Mouse (Mus musculus) adrenal gland, adult 8-10 months (tissue): ENCODE measurements around the gene Nt5dc3. TPM values are rescaled to one million over a fixed set of nuclear protein-coding genes. Genes with fewer than 3 reads are reported as not detected.

Experiments used
- DNase-seq: peaks from one replicate; pipeline ENCODE4 v3.0.0; 2022
- total RNA-seq, 4 experiments: library from RNA; stranded (reverse); gene quantifications; 2 replicates each; pipeline ENCODE4 v1.2.4; 2022

Nt5dc3 gene
- 10 to 100 TPM; 44.4 to 80.1 (median 57.1) TPM for total RNA-seq

DNA sequence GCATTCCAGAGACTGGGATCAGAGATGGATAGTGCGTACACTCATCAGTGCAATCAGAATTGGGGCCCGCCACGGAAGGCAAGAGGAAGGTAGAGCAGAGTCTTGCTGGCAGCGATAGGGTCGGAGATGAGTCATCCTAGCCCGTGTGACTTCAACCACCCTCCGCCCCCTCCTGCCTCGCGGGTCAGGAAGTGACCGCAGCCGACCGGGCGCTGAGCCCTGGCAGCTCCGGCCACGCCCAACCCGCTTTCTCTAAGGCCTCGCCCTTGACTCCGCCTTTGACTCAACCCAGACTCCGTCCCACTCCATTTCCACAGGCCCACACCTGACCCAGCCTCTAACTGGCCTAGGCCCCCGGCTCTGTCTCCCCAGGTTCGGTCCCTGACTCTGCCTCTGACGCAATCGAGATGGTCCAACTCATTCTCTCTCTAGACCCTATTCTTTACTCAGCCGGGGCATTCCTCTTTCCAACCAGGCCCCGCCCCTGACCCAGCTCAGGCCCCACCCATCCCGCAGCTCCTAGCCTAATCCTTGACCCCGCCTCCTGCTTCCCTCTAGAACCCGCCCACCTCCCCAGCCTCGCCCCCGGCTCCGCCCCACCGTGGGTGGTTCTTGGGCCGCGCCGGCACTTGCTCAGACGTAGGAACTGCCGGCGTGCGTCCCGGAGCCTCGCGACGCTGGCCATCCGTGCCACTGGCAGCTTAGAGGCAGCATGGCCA is at the start of gene Nt5dc3:
TSS of gene Nt5dc3 (plus strand) at position 608 of the 719 bp plus-strand sequence.
- DNase-seq = peak; percentile 98

DNA sequence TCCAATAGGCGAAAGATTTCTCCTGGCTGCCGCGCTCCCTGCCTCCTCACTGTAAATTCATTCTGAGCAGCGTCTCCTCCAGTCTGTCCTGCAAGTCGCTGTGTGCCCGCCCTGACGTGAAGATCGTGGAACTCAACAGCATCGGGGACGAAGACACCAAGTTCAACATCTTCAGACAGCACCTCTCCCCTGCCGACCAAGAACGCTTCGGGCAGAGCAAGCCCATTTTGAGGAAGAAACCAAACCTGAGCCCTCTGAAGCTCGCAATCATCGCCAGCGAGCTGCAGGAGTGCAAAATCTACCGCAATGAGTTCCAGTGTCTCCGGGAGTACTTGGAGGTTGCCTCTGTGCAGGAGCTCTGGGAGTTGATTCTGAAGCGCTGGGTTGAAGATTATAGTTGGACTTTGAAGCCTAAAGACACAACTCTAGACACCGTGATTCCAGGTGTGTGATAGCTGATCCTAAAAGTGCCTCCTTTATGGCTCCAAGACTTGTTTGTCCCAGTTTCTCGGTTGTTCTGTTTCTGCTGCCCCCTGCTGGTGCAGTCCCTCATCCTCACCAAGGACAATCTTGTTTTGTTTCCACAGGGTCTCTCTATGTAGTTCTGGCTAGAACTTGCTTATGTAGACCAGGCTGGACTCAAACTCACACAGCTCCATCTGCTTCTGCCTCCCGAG is 47.8 kb upstream of the Nt5dc3 start:
- DNase-seq = peak; percentile 65

DNA sequence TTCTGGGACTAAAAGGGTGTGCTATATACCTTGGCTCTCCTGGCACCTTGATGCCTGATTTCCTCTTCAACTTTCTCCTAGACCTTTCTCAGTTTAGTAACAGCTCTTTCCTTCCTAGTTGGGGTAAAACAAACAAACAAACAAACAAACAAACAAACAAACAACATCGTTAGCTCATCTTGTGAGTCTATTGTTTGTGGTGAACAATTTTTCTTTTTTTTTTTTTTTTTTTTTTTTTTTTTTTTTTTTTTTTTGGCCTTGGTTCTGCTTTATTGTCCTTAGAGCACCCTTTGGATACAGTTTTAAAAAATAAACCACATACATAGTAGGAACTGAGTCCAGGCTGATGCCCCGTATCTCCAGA is 47.3 kb upstream of the Nt5dc3 start:
- no peak for DNase-seq

DNA sequence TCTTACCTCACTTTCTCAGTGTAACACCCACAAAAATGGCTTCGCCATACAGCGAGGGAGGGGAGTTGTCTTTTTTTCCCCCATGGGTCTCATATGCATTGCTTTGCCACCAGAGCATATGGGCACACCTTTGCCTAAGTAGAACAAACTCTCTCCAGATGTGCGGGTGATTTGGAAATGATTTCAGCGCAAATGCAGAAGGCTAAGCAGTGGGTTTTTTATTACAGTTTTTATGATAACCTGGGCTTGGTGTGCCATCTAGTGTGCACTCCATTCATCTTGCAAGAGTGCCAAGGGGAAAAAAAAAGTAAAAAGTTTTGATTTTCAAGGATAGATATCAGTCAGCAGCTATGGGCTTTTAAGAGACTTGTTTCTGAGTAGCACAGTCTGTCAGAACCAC is 43.8 kb upstream of the Nt5dc3 start:
- DNase-seq = no peak

DNA sequence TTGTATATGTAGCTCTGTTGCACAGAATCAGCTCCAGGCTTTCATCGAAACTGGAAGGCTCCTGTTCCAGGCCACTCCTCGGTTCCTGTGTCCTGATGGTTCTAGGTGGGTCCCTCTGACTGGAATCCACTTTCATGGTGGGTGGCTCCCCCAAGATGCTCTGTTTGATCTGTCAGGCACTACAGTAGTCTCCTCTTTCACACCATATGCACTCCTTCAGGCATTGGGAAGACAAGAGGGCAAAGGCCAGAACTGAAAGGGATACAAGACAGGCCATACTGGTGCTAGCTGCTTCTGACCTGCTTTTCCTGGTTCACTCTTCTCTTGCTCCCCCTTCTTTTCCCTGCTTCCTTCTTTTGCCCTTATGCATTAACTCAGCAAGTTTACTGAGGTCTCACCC is 35.9 kb upstream of the Nt5dc3 start:
- DNase-seq = no peak

DNA sequence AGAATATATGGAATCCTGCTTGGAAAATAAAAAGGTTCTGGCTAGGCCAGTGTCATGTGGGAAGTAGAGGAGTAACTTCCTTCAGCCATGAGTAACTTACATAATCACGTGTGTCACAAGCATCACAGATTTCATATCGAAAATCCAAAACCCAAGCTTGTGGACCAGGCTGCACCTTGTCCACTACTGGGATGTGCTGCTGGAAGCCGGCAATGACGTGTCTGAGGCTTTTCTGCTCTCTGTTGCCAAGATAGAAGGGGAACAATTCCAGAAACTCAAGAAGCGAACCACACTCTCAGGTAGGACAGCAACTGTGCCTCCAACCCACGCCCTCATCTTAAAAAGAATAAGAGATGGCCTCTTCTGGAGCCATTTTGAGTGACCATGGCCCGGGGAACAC is 34.5 kb upstream of the Nt5dc3 start:
- DNase-seq = no peak

DNA sequence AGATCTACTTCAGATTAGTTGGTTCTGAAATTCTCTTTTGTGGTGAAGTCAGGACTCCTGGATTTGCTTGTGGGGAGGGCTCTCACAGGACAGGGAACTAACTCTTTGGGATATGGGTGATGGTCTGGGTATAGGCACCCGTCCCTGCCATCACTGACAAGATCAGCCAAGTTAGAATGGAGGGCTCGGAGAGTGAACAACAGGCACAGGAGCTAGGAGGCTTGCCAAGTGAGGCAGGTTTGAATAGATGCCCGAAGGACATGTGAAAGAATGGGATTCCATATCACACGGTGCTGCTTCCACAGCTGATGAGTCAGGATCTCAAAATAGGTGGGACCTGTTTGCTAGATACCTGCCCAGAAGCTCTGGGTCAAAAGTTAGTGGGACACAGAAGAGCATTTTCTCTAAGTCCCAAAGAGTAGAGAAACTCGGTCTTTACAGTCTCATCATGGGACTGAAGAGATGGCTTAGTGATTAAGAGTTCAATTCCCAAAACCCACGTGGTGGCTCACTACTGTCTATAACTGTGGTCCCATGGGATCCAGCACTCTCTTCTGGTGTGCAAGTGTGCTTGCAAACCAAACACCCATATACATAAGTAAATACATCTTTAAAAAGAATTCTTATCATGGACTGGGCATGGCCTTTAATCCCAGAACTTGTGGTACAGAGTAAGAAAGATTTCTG is 22.8 kb upstream of the Nt5dc3 start:
- no peak for DNase-seq

DNA sequence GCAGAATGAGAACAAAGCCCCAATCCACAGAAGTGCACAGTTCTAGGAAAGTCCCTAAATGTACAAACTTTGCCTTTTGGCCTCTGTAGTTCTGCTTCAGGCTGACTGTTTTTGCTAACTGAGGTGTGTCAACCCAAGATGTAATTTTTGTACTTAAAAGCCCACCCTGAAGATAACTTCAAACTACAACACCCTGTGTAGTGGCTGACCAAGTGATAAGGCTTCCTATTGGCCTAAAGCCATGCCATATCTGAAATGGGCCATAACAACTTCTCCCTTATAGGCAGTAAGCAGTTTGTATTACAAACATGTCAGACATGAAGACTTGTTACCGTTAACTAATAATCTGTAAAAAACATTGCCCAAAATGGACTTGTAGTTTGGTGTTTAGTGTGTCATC is 21.1 kb upstream of the Nt5dc3 start:
- DNase-seq = no peak

DNA sequence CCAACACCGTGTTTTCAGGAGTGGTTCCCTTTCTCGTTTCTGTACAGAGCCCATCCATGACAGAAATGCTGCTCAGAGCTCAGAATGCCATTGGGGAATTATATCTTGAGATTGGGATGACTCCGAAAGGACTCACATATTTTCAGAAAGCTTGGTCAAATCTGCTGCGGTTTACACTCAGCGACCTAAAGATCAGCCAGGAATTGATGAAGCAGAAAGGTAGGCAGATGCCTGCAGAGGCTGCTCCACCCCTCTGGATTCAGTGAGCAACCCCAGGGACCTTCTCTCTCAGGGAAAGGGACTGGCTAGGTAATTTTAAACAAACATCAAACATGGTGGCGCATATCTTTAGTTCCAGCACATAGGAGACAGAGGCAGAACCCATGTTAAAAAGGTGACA is 20.6 kb upstream of the Nt5dc3 start:
- no peak for DNase-seq

DNA sequence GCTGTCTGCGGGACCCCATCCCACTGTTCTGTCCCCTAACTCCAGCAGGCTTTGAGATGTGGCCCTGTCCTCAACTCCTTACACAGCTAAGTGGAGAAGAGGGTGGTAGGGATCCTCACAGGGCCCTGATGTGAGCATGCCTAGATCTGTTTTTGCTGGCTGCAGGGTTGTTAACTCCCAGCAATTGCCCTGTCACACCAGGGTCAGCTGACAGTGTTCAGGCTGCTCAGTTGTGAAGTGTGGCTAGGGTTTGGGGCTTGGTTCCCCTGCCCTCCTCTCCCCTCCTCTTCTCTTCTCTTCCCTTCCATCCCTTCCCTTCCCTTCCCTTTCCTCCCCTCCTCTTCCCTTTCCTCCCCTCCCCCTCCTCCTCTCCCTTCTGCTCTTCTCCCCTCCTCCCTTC is 17.6 kb upstream of the Nt5dc3 start:
- no peak for DNase-seq

DNA sequence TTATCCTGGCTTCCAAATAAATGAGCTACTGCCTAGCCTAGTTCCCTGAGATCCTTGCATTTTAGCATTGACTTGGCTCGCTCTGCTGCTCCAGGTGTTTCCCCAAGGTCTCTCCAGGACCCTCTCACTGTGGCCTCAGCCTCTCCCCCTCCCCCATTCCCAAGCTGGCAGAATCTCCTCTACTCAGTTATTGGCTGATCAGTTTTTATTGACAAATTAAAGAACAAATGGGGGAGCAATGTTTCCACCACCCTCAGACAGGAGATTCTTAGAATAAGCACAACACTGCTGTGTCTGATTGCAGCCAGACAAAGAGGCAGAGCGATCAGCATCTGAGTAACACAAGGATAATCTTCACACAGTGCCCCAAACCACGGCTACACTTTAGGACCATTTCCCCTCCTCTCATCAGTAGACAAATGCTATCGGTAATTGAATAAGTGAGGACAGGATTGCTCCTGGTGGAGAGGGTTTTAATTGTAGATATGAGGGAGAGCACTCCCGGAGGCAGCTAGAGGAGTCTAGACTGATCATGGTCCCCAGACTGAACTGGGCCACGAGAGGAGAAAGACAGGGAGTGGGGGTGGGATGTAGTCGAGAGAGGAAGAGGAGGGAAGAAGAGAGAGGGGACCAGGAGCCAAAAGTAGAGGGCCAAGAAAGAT is 17.0 kb upstream of the Nt5dc3 start:
- DNase-seq = no peak

DNA sequence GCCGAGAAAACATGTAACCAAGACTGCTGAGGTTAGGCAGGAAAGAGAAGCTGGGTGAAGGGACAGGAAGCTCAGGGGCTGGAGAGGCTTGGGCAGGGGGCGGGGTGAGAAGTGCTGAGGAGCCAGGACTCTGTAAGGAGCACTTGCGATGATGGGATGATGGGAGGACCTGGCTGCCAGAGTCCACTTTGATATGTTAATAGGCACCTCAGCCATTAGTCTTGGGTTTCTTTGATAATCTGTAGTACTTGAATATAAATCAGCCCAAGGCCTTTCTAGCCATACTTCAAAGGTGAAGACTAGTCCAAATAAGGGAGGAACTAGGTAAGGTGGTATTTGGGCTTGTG is 16.4 kb upstream of the Nt5dc3 start:
- DNase-seq = no peak

DNA sequence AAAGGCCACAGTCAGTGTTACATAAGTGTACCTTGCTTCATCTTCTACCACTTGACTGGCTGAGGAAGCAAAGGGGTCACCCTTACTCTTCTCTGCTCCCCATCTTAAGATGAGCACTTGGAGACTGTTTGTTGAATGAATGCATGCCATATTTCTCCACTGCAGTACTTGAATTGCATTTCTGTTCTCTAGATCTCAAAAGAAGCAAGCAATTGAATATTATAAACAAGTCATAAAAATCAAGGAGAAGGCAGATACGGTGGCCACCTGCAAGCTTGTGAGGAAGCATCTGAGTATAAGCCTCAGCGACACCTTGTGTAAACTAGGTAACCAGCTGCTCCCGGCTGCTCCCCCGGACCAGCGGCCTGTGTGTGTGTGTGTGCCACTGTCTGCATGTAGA is 15.1 kb upstream of the Nt5dc3 start, which contains the start of gene Gm49358:
TSS of gene Gm49358 (plus strand) at position 301 of the 400 bp plus-strand sequence.
- no peak for DNase-seq

DNA sequence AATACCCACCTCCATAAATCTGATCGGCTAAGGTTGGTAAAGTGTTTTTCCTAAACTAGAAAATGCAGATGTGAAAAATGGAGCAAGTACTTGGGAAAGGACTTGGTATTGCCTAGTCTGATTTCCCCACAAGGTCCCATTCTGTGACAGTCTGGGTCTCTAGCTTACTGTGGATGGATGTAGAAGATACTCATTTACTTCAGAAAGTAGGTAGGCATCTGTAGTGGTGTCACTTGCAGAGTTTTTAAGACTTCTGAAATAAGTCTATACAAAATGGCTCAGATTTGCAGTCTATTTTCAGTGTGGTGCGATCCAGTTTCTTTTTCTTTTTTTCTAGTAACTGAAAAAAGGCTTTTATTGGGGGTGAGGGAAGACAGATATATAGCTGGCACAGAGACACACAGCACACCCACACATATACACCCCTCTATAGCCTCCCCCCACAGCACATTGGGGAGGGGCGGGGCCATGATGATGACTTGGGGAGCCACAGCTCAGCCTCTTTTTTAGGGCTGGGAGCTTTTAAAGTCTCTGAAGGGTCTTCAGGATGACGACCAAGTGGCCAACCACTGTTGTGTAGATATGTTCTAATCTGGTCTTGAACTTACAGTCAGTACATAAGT is 13.3 kb upstream of the Nt5dc3 start:
- DNase-seq = no peak

DNA sequence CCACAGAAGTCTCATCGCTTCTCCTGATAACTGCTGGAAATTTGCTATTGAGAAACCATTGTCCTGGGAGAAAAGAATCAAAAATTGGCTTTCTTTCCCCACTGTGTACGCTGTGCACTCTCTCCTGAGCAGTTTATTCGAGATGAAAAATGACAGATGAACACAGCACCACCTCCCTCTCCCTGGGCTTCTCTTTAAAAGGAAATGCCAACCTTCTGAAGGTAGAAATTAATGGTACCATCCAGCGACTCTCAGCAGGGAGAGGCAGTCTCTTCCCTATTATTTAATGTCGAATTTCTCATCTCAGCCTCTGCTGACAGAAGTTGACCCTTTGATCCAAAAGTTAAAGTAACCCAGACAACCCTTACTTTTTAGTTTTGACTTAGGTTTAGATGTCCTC is 9.6 kb upstream of the Nt5dc3 start:
- no peak for DNase-seq

DNA sequence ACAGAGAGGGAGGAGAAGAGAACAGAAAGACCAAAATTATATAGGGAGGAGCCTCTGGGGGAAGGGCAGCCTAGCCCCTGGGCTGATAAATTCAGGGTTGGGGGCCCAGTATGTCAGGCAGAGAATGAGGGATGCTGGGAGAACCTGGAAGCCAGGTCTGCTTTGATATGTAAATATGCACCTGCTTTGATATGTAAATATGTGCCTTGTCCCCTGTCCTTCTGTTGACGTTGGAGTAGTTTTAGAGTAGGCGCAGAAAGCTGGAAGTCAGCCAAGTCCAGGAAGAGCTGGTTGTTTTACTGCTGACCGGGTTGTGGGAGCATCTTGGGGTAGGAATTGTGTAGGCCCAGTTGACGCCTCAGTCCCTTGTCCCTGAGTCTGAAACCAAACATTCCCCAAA is 9.0 kb upstream of the Nt5dc3 start:
- no peak for DNase-seq

DNA sequence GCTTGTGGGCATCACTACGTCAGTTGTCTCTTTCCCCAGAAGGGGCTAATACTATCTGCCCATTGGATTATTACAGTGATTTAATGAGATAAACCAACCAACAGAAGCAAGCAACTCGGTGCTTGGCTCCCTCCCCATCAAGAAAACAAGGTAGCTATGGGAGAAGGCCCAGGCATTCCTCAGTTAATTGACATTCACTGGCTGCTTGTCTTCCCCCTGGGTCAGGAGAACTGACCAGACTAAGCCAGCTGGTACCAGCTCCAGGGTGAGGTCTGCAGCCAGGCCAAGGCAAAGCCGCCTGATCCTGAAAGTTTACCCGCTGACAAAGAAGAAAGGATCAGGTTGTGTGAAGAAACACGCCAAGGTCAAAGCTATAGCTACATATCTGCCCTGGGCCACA is 7.1 kb upstream of the Nt5dc3 start:
- no peak for DNase-seq

DNA sequence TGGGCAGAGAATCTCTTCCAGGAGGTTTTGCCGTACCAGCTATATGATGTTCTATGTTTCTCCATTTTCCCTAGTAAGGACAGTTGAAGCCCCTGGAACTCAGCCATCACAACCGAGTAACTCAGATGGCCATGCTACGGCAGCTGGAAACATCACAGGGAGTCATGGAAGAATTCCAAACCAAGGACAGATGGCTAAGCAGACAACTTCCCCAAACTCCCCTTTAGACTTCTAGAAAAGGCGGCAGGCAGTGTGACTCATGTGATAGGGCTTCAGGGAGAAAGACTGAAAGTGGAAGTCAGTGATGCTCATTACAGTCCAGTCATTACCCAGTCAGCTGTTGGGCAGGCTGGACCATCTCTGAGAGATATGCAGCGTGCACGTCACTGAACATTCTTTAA is 6.6 kb upstream of the Nt5dc3 start:
- DNase-seq = no peak

DNA sequence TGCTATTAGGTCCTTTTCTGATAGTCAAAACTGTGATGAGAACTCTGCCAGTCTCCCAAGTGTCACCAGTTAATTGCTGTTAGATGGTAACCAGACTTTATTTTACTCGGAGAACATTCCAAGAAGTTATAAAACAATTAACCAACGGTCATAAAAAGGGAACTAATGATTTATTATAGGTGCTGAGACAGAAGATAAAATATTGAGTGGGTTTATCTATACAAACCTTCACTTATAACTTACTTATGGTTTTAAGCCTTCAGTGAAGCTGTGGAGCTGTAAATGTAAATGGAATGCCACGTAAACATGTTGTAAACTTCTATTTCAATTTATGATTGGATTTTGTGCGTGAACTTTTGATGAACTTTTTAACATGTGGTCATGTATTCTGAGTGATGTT is 5.4 kb upstream of the Nt5dc3 start:
- no peak for DNase-seq

DNA sequence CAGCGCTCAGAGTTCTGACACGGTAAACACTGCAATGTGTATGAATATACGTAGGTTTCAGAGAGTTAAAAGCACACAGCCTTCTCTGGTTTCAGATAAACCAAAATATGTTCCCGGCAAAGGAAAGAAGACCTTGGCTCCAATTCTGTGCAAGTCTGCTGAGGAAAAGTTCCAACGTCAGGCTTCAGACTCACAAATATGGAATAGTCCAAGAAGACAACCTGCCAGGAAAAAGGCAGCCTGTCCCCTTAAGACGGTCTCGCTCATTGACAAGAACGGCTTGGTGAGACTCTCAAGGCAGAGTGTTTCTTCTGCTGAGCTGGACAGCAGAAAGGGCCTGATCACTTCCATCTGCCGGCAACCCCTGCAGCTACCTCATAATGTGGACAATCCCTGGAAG is 2.5 kb upstream of the Nt5dc3 start:
- DNase-seq = no peak

DNA sequence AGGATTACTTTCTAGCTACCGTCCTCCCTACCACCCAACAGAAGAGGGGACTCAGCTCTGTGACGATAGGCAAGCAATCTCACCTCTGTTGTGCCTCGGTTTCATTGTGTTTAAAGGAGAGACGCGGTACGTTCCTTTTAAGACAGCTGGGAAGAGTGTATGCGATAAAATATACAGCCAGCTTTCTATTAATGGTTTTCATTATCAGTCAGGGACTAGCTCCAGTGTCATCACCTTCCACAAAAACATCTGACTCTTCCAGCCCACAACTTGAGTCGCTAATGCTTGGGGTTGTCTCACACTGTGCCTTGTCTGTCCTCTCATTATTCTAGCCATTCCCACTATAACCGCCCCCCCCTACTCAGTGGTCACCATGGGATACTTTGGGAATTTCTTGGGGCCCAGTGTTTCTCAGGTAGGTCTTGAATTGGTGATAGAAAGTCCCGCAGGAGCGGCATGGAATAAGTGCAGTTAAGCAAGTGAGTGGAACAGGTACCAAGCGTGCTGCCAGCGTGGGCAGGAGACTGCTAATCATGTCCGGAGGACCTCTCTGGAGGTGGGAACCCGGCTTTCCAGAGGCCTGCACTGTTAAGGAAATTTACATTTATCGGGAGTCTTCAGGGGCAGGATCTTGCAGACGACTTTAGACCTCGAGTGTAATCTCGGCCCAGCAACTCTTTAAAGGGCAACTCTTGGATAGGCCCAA is 1.0 kb upstream of the Nt5dc3 start:
- DNase-seq = no peak

DNA sequence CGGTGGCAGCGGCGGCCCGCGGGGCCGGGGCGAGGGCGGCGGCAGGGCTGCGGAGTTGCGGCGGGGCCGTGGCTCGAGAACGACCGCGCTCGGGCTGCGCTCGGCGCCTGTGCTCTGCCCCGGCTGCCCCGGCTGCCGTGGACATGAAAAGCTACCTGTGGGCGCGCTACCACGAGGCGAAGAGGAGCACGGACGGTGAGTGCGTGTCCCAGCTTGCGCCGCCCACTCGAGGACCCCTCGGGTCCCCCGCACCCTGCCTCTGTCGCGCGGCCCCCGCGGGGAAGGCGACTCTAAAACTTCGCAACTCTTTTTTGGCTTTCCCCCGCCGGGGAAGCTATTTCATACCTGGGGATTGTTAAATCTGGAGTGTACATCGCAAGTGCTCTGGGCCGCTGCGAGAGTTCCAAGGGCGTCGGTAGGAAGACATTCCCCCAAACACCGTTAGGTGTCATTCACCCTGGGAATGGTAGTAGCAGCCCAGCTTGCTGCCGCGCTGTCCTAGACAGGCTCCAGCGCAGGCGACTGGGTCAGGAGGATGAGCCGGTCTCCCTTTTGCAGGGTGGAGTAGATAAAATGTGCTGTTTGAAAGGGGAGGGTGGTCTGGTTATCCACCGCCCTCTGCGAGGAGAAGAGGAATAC is 431 bp downstream of the Nt5dc3 start:
- DNase-seq = no peak
